Mouse (Mus musculus) lung, embryonic 16.5 days (tissue): ENCODE measurements around the gene Gpm6a. TPM values are rescaled to one million over a fixed set of nuclear protein-coding genes. Genes with fewer than 3 reads are reported as not detected.

Experiments used
- ATAC-seq: fragments of 200-750 bp; cut with Nextera tagmentation; 2 replicates; pipeline ENCODE4 v1.8.0; 2017; ENCODE audit warnings: low read depth, mild to moderate bottlenecking, moderate library complexity
- H3K27ac ChIP-seq: fragments of 300-500 bp; sonication (generic); 2 replicates; pipeline ENCODE4 v1.5.1; 2014; ENCODE audit warnings: mild to moderate bottlenecking, control low read depth, low read length
- H3K27me3 ChIP-seq: fragments of 300-500 bp; sonication (generic); 2 replicates; pipeline ENCODE4 v1.6.1; 2014; ENCODE audit warnings: low read depth, low read length, mixed read lengths; ENCODE audit not compliant: control insufficient read depth, insufficient read depth
- H3K36me3 ChIP-seq: fragments of 300-500 bp; sonication (generic); 2 replicates; pipeline ENCODE4 v1.6.1; 2014; ENCODE audit warnings: low read length; ENCODE audit not compliant: control insufficient read depth, insufficient read depth
- H3K4me1 ChIP-seq: fragments of 300-500 bp; sonication (generic); replicated peaks from 2 replicates; pipeline ENCODE4 v1.6.1; 2014; ENCODE audit warnings: low read length, mixed read lengths; ENCODE audit not compliant: control insufficient read depth, insufficient read depth
- H3K4me2 ChIP-seq: fragments of 300-500 bp; sonication (generic); 2 replicates; pipeline ENCODE4 v1.6.1; 2014; ENCODE audit warnings: low read depth, low read length, control low read depth
- H3K4me3 ChIP-seq: fragments of 300-500 bp; sonication (generic); 2 replicates; pipeline ENCODE4 v1.5.1; 2014; ENCODE audit warnings: mild to moderate bottlenecking, low read length, control low read depth
- H3K9ac ChIP-seq: fragments of 300-500 bp; sonication (generic); 2 replicates; pipeline ENCODE4 v1.6.1; 2014; ENCODE audit warnings: low read length, control low read depth
- H3K9me3 ChIP-seq: fragments of 300-500 bp; sonication (generic); 2 replicates; pipeline ENCODE4 v1.6.1; 2016; ENCODE audit warnings: low read length; ENCODE audit not compliant: control insufficient read depth
- WGBS: fragments of 180-500 bp; shearing (Covaris S2); extraction: QIAGEN DNeasy Blood & Tissue Kit; methylation state at CpG from one replicate; pipeline ENCODE4 v1.1.7; 2014; 5-methylcytosine and 5-hydroxymethylcytosine counted together
- polyA plus RNA-seq: library from polyadenylated mRNA; unstranded; fragments of >200 nt; fragmentation: Nextera tagmentation; extraction: Ambion mirVana; gene quantifications from 2 replicates; pipeline ENCODE4 v1.2.1, GENCODE M21; 2015

The Gpm6a gene
- polyA plus RNA-seq, 1 experiment from 2014 or later = 15.9 TPM

DNA sequence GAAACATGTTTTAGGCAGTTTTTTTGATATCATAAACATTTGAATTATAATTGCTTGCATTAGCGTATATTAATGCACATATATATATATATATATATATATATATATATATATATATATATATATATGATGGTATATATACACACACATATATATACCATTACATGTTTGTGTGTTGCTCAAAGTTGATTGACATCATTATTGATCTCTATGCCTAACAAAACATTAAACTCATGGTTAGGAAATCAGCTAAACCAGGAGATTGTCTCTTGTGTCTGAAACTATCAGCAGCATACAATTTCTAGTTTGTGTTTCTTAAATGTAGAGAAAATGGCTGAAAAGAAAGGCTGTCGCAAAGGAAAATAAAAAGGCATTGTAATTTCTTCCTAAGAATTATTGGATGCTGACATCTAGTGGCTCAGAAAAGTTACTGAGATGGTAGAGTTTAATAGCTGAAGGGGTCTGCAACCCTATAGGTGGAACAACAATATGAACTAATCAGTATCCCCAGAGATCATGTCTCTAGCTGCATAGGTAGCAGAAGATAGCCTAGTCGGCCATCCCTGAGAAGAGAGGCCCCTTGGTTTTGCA lies 149.3 kb downstream of the Gpm6a start:
- H3K27ac ChIP-seq = no peak overlapping the region
- no peaks in the 10 kb centered on the region for H3K4me1 ChIP-seq
- no peak overlapping the region for H3K9ac ChIP-seq
- ATAC-seq = no peak
- H3K36me3 ChIP-seq = no peaks in the 10 kb centered on the region
- H3K4me2 ChIP-seq = no peak overlapping the region
- H3K9me3 ChIP-seq = no peaks in the 10 kb centered on the region
- no peak overlapping the region for H3K4me3 ChIP-seq
- 38% methylated on average over 3 of the region's 3 CpGs for WGBS
- H3K27me3 ChIP-seq = no peaks in the 10 kb centered on the region

Other genes starting within 250 kb of the Gpm6a start
- 0.26 and 0.70 TPM in 2 replicates for gene Wdr17, start 67.7 kb upstream of the Gpm6a start, polyA plus RNA-seq